Mouse (Mus musculus): ENCODE results near the gene Bub1b.

DNA sequence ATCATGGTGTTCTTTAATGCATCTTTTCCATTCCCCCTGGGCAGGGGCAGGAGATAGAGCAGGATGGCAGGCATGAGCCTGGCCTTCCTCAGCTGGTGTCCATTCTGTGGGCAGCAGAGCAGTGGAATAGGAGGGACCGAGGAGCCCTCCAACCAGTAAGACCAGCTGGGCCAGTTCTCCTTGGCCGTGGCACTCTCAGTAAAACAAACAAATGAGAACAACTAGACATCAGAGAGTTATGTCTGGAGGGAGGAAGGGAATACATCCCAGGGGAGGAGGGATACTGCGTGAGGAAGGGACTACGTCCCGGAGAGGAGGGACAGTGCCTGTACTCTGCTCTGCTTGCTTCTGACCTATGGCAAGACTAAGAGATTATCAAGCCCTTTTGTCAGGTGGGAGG lies 12.0 kb upstream of the Bub1b start:
- TF ChIP-seq CTCF (conservative IDR thresholded peaks at IDR 0.05; ENCODE audit: low read length) (no peak), NANOG (IDR thresholded peaks at IDR 0.05; ENCODE audit: borderline replicate concordance, low read length) (no peak), POU5F1 (IDR thresholded peaks at IDR 0.05; ENCODE audit: borderline replicate concordance, low read length) (no peak)

Measured in E14TG2a.4 (cell line).